In the genomic region with DNA sequence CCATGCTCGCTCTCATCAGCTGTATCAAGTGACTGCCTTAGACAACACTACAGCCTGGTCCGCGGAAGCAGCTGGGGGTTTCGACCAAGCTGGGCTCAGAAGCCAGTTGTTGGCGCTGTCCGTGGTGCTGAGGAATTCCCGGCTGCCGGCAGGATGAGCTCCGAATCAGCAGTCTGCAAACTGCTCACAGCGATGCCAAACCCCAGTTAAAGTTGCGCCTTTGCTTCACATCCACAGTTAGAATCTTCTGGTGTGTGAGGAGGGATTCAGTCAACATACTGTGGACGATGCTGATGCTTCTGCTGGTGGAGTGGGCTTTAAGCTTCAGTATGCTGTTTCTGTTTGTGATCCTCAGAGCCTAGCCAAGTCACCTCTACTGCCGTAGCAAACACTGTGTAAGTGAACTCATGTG, we compare ENCODE assay signal across 8 mouse cellular contexts. TPM values are rescaled to one million over a fixed set of nuclear protein-coding genes. Genes with fewer than 3 reads are reported as not detected.
A peak's percentile ranks its signal among the peaks of the same experiment; 100 is the strongest.
DNase-seq lines count a peak whose midpoint lies in the region; ATAC-seq and TF ChIP-seq lines count a peak whose summit lies in the region.

A gene (plus strand): TSS at position 61 of the 412 bp plus-strand sequence.

- H3K9me3 ChIP-seq in lung, embryonic 14.5 days (ENCODE audit: low read depth, low read length) = no peaks in the 10 kb centered on the region
- no peaks in the 10 kb centered on the region for H3K9me3 ChIP-seq in liver, postnatal 0 days (ENCODE audit: low read length)

- no peaks in the 10 kb centered on the region for H3K27me3 ChIP-seq in lung, embryonic 14.5 days (ENCODE audit: insufficient read depth, low read length)
- no peaks in the 10 kb centered on the region for H3K27me3 ChIP-seq in liver, postnatal 0 days (ENCODE audit: insufficient read depth, low read length)

- no peaks in the 10 kb centered on the region for H3K36me3 ChIP-seq in lung, embryonic 14.5 days (ENCODE audit: insufficient read depth)
- H3K36me3 ChIP-seq in liver, postnatal 0 days (replicated peaks; ENCODE audit: insufficient read depth, low read length) = no peaks in the 10 kb centered on the region

- no peak for TF ChIP-seq CTCF in lung, embryonic 14.5 days (IDR thresholded peaks at IDR 0.05; ENCODE audit: low read depth)
- no peak for TF ChIP-seq CTCF in liver, postnatal 0 days (IDR thresholded peaks at IDR 0.05; ENCODE audit: low read depth)

- WGBS in lung, embryonic 14.5 days = 8% methylated on average over 13 of the region's 13 CpGs
- WGBS in liver, postnatal 0 days (ENCODE audit: insufficient replicate concordance) = 12% methylated on average over 13 of the region's 13 CpGs

- H3K9ac ChIP-seq in lung, embryonic 14.5 days = no peak within 1 kb of the TSS
- no peak within 1 kb of the TSS for H3K9ac ChIP-seq in liver, postnatal 0 days (replicated peaks)

- intact Hi-C loops in heart, postnatal 14 days (cut with DNase I) = no loop called here

- ATAC-seq in lung, embryonic 14.5 days (ENCODE audit: insufficient read depth) = peak; percentile 76; the same call in 1 of the 2 replicates
- no peak for ATAC-seq in liver, postnatal 0 days

- H3K4me1 ChIP-seq in lung, embryonic 14.5 days (ENCODE audit: insufficient read depth) = no peaks in the 10 kb centered on the region
- H3K4me1 ChIP-seq in liver, postnatal 0 days (ENCODE audit: insufficient read depth) = no peaks in the 10 kb centered on the region

- no peak within 1 kb of the TSS for H3K27ac ChIP-seq in lung, embryonic 14.5 days (ENCODE audit: low read depth)
- no peak within 1 kb of the TSS for H3K27ac ChIP-seq in liver, postnatal 0 days (ENCODE audit: low read depth)

- peak; percentile 95 for DNase-seq in lung, embryonic 14.5 days
- DNase-seq in lung, adult 18-20 months = no peak
- peak; percentile 93 for DNase-seq in embryo, embryonic 10 days (ENCODE audit: low spot score)
- DNase-seq in heart, postnatal 14 days = peak; percentile 68 to 81
- peak; percentile 40 to 87 for DNase-seq in kidney, postnatal 36 days
- peak; percentile 62 for DNase-seq in liver, postnatal 0 days
- DNase-seq in ovary, postnatal 14 days (ENCODE audit: low spot score) = peak; percentile 73
- peak; percentile 54 for DNase-seq in yolk sac, embryonic 10.5 days (ENCODE audit: low spot score)

- no peak within 1 kb of the TSS for H3K4me3 ChIP-seq in lung, embryonic 14.5 days (ENCODE audit: low read depth, low read length)
- H3K4me3 ChIP-seq in liver, postnatal 0 days (ENCODE audit: low read depth, low read length) = no peak within 1 kb of the TSS

- no peak for TF ChIP-seq EP300 in liver, postnatal 0 days (IDR thresholded peaks at IDR 0.05; ENCODE audit: low read depth)

- no peak within 1 kb of the TSS for H3K4me2 ChIP-seq in lung, embryonic 14.5 days
- no peak within 1 kb of the TSS for H3K4me2 ChIP-seq in liver, postnatal 0 days (ENCODE audit: low read depth, low read length)

RNA-seq across cellular contexts. Expression of the gene that starts here (rescaled TPM):
- polyA plus RNA-seq in lung, embryonic 14.5 days (2014; fragmentation: Nextera tagmentation; extraction: Ambion mirVana) = not detected in 2 replicates
- not detected for total RNA-seq in heart, postnatal 14 days (2021)
- polyA plus RNA-seq in liver, postnatal 0 days (2015; fragmentation: Nextera tagmentation; extraction: Ambion mirVana) = 0.05 TPM in 1 of 2 replicates, not detected in the other

Comparison
In these comparisons a context has a peak if more than half of its experiments do, and no peak if none do; other contexts are left out.
1. Peak in DNase-seq and ATAC-seq in lung, embryonic 14.5 days; RNA of the gene not detected or under 1 TPM.
2. Peak in DNase-seq in heart, postnatal 14 days; RNA of the gene not detected or under 1 TPM.
3. Peak in DNase-seq in liver, postnatal 0 days; RNA of the gene not detected or under 1 TPM.
4. DNase-seq: peak in embryo, embryonic 10 days (single experiment), kidney, postnatal 36 days (2 of 2), ovary, postnatal 14 days (single experiment) and yolk sac, embryonic 10.5 days (single experiment); none in lung, adult 18-20 months (0 of 2).